Mouse (Mus musculus): ENCODE data around the gene Baz2b. TPM values are rescaled to one million over a fixed set of nuclear protein-coding genes. Genes with fewer than 3 reads are reported as not detected.

Baz2b gene
- total and polyA plus RNA-seq, 3 experiments: 5.7 to 11.4 TPM; not detected in 1

GRCm38 (mm10) chr2:60233147-60233546 lies 23.5 kb upstream of the Baz2b start:
- H3K79me2 ChIP-seq (ENCODE audit: control insufficient read depth, insufficient read depth, low read length, poor library complexity): peaks cover 8% of the 10 kb centered on the region
- H3K9me3 ChIP-seq (replicated peaks; ENCODE audit: insufficient read depth, low read length): no peaks in the 10 kb centered on the region
- peaks cover 26 to 46% of the 10 kb centered on the region in 2 experiments for H3K36me3 ChIP-seq (ENCODE audit: control insufficient read depth in 1 of 2, insufficient read depth in 2 of 2, low read length in 2 of 2)
- no peak for DNase-seq (ENCODE audit: low read depth, low spot score)
- no peaks in the 10 kb centered on the region for H3K27me3 ChIP-seq (ENCODE audit: control insufficient read depth in 1 of 2, insufficient read depth in 2 of 2, low read length in 2 of 2)
- H3K4me3 ChIP-seq (ENCODE audit: control insufficient read depth in 1 of 2, insufficient read depth in 1 of 2, low read depth in 2 of 2, low read length in 2 of 2): no peak overlapping the region
- no peak for TF ChIP-seq UBTF (IDR thresholded peaks at IDR 0.05; ENCODE audit: borderline replicate concordance, insufficient read depth, low read depth, low read length)
- no peak for TF ChIP-seq ZMIZ1 (IDR thresholded peaks at IDR 0.05; ENCODE audit: low read depth, low read length)
- no peak for TF ChIP-seq ZC3H11A (IDR thresholded peaks at IDR 0.05; ENCODE audit: low read depth, low read length)
- TF ChIP-seq HCFC1 (IDR thresholded peaks at IDR 0.05; ENCODE audit: low read depth, low read length): no peak
- TF ChIP-seq NELFE (IDR thresholded peaks at IDR 0.05; ENCODE audit: low read depth, low read length): no peak
- TF ChIP-seq ZKSCAN1 (IDR thresholded peaks at IDR 0.05; ENCODE audit: low read depth, low read length): no peak
- no peak for TF ChIP-seq POLR2AphosphoS5 (IDR thresholded peaks at IDR 0.05; ENCODE audit: borderline replicate concordance, low read depth, low read length)
- no peak for TF ChIP-seq RCOR1 (IDR thresholded peaks at IDR 0.05; ENCODE audit: low read depth, low read length)
- no peak for TF ChIP-seq TAL1 (IDR thresholded peaks at IDR 0.05; ENCODE audit: low read length)
- no peak for TF ChIP-seq USF1 (IDR thresholded peaks at IDR 0.05; ENCODE audit: low read depth, low read length)
- no peak for TF ChIP-seq POLR2A (IDR thresholded peaks at IDR 0.05; ENCODE audit: control insufficient read depth in 1 of 2, insufficient read depth in 1 of 2, low read depth in 1 of 2, low read length in 2 of 2, poor library complexity in 1 of 2)
- no peak for TF ChIP-seq NRF1 (IDR thresholded peaks at IDR 0.05; ENCODE audit: insufficient read depth, low read depth, low read length, poor library complexity, severe bottlenecking)
- H3K9ac ChIP-seq (ENCODE audit: control insufficient read depth, low read depth, low read length, poor library complexity, severe bottlenecking): no peak overlapping the region
- peaks cover 8 to 16% of the 10 kb centered on the region in 2 experiments for H3K4me1 ChIP-seq (ENCODE audit: control insufficient read depth in 1 of 2, insufficient read depth in 2 of 2, low read length in 2 of 2)
- no peak overlapping the region for H3K27ac ChIP-seq (ENCODE audit: control insufficient read depth, low read depth, low read length)

GRCm38 (mm10) chr2:60230361-60230760 lies 20.7 kb upstream of the Baz2b start:
- Histone ChIP-seq H3K9ac (ENCODE audit: control insufficient read depth, low read depth, low read length, poor library complexity, severe bottlenecking) (no peak overlapping the region), H3K27me3 (ENCODE audit: control insufficient read depth in 1 of 2, insufficient read depth in 2 of 2, low read length in 2 of 2) (no peaks in the 10 kb centered on the region), H3K36me3 (ENCODE audit: control insufficient read depth in 1 of 2, insufficient read depth in 2 of 2, low read length in 2 of 2) (peaks cover 32 to 39% of the 10 kb centered on the region in 2 experiments), H3K4me1 (ENCODE audit: control insufficient read depth in 1 of 2, insufficient read depth in 2 of 2, low read length in 2 of 2) (peaks cover 15 to 23% of the 10 kb centered on the region in 2 experiments), H3K79me2 (ENCODE audit: control insufficient read depth, insufficient read depth, low read length, poor library complexity) (peaks cover 26% of the 10 kb centered on the region), H3K9me3 (replicated peaks; ENCODE audit: insufficient read depth, low read length) (no peaks in the 10 kb centered on the region), H3K4me3 (ENCODE audit: control insufficient read depth in 1 of 2, insufficient read depth in 1 of 2, low read depth in 2 of 2, low read length in 2 of 2) (no peak overlapping the region), H3K27ac (ENCODE audit: control insufficient read depth, low read depth, low read length) (peak overlapping the region; percentile 60)
- TF ChIP-seq MYB (IDR thresholded peaks at IDR 0.05; ENCODE audit: low read depth, low read length): no peak
- peak; percentile 23; the same call in 1 of the 2 replicates for TF ChIP-seq SIN3A (IDR thresholded peaks at IDR 0.05; ENCODE audit: low read length)
- TF ChIP-seq POLR2A (IDR thresholded peaks at IDR 0.05; ENCODE audit: control insufficient read depth in 1 of 2, insufficient read depth in 1 of 2, low read depth in 1 of 2, low read length in 2 of 2, poor library complexity in 1 of 2): no peak
- no peak for TF ChIP-seq TBP (IDR thresholded peaks at IDR 0.05; ENCODE audit: low read depth, low read length)
- no peak for TF ChIP-seq MAZ (IDR thresholded peaks at IDR 0.05; ENCODE audit: low read depth, low read length)
- no peak for TF ChIP-seq CHD2 (IDR thresholded peaks at IDR 0.05; ENCODE audit: low read length)
- TF ChIP-seq EP300 (IDR thresholded peaks at IDR 0.05; ENCODE audit: low read depth in 1 of 2, low read length in 2 of 2): peak; percentile 70 to 85; a peak in 3 of 4 replicates
- TF ChIP-seq ETS1 (IDR thresholded peaks at IDR 0.05; ENCODE audit: low read depth, low read length): peak; percentile 72
- peak; percentile 64; the same call in 1 of the 2 replicates for TF ChIP-seq TCF12 (IDR thresholded peaks at IDR 0.05; ENCODE audit: low read depth, low read length)
- TF ChIP-seq TAL1 (IDR thresholded peaks at IDR 0.05; ENCODE audit: low read length): peak; percentile 28
- 0 out of 2 replicates have a peak, but pooled peaks have one; percentile 22 for TF ChIP-seq ZNF384 (IDR thresholded peaks at IDR 0.05; ENCODE audit: low read depth, low read length)
- no peak for TF ChIP-seq JUND (IDR thresholded peaks at IDR 0.05; ENCODE audit: low read depth, low read length)
- no peak for TF ChIP-seq ZMIZ1 (IDR thresholded peaks at IDR 0.05; ENCODE audit: low read depth, low read length)
- TF ChIP-seq UBTF (IDR thresholded peaks at IDR 0.05; ENCODE audit: borderline replicate concordance, insufficient read depth, low read depth, low read length): no peak
- TF ChIP-seq MYC (IDR thresholded peaks at IDR 0.05; ENCODE audit: low read depth, low read length): no peak
- peak; percentile 21; the same call in 1 of the 2 replicates for TF ChIP-seq USF1 (IDR thresholded peaks at IDR 0.05; ENCODE audit: low read depth, low read length)
- peak; percentile 56 for TF ChIP-seq MXI1 (IDR thresholded peaks at IDR 0.05; ENCODE audit: low read depth, low read length)
- TF ChIP-seq NELFE (IDR thresholded peaks at IDR 0.05; ENCODE audit: low read depth, low read length): no peak
- TF ChIP-seq ELF1 (IDR thresholded peaks at IDR 0.05; ENCODE audit: low read depth, low read length): no peak
- no peak for TF ChIP-seq RAD21 (IDR thresholded peaks at IDR 0.05; ENCODE audit: low read depth, low read length)
- peak; percentile 90 for TF ChIP-seq GATA1 (IDR thresholded peaks at IDR 0.05; ENCODE audit: low read depth, low read length)
- DNase-seq (ENCODE audit: low read depth, low spot score): peak; percentile 53
